Mouse (Mus musculus): ENCODE measurements at regions not wholly inside any gene's neighbourhood (a gene's known extent, or its start where the extent isn't known, plus 50 kb on each side); places are given as distances from the start of the nearest gene placed in this dataset.

GRCm38 (mm10) chr1:114287349-114287748 lies 1397.2 kb upstream of the Cntnap5a start:
- DNase-seq (ENCODE audit: low spot score in 2 of 2), result no peak

- DNase-seq (ENCODE audit: low spot score in 2 of 2), result no peak
Observed at GRCm38 (mm10) chr1:114330541-114330940, 1354.0 kb upstream of the Cntnap5a start.

DNA sequence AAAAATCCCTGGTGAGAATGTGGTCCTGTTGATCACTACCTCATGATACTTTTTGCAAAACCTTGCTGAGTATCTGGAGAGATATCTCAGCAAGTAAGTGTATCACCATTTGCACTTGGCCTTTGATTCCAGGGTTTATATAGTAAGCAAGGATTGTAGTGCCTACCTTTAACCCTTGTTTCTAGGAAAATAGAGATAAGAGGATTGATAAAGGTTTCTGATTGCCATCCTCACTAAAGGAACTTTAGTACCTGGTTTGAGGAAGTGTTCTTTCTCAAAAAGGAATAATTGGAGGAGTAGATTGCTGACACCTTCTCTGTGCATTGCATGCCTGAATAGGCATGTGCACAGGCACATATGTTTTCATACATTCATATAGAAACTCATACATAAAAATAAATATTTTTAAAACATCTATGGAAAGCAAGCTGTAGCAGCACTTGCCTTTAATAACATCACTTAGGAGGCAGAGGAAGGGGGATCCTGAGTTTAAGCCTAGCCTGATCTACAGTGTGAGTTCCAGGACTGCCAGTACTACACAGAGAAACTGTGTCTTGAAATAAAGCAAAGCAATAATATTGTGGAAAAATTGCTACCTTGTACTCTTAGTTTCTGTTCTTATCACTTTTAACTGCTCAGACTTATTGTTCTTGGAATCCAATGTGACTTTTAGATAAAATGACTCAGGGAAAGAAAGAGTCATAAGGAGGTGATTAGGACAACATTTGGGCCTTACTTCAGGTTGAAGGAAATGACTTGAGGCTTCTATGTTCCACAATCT lies 1326.2 kb upstream of the Cntnap5a start:
- no peak for DNase-seq (ENCODE audit: low spot score in 2 of 2)

- DNase-seq (ENCODE audit: low spot score in 2 of 2), result peak; percentile 2 to 5
Observed at GRCm38 (mm10) chr1:114392034-114392433, 1292.5 kb upstream of the Cntnap5a start.
